Mouse (Mus musculus): ENCODE measurements around the gene Arl4d.
"Not testable (repeated sequence)": the region's sequence is repeated elsewhere in the genome, so short reads cannot be mapped to it uniquely, and the experiment has no call there.

The Arl4d gene

DNA sequence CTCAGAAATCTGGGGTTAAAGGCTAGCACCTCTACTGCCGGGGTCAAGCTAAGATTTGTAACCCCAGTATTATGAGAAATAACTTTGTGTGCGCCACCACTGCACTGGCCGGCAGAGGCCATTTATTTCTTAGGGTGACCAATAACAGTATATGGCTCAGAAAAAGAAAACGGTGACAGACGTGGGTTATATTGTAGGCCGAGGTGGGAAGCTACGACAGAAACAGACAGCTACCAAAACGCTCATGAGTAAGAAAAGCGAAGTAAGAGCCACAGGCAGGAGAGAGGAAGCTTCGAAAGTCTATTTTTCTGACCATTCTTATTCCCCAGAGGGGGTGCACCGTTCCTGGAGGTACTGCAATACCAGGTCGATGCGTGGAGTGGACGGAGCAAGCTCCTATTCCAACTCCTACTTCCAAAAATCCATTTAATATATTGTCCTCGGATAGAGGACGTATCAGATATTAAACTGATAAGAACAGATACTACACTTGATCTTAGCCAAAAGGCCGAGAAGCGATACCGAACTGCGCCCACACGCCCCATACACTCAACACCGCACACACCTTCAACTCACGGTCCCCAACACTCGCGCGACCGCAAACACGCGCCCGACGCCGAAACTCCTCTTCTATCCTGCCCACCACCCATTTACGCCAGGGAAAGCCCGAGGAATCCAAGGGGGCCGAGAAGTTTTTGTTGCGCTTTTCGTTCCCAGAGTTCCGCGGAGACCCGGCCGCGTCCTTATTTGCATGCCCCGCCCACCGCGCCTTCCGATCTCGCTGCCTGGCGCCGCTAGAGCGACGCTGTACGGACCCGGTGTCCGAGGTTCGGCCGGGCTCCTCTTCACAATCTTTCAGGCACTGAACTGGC, 19.7 kb upstream of the Arl4d start:
- DNase-seq (ENCODE audit: low read depth, low spot score): peak; percentile 67

DNA sequence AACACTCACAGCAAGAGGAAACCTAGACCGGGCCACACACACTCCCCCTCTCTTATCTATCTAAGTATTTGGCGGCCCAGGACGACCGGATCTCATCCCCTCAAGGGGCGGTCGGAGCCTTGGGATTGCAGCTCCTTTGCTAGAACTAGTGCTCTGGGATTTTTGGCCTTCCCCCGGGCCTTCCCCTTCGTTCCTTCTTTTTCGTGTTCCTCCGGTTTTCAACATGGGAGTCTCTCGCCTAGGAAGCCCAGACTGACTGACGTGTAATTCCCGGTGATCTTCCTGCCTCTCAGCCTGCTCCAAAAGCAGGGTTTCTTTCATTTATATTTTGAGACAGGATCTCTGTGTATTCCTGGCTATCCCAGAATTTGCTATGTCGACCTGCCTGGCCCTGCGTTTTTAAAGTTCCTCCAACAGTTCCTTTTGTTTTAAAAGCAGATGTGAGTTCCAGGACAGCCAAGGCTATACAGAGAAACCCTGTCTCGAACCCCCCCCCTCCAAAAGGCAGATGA, 19.0 kb upstream of the Arl4d start:
- DNase-seq (ENCODE audit: low read depth, low spot score): not testable (repeated sequence)

DNA sequence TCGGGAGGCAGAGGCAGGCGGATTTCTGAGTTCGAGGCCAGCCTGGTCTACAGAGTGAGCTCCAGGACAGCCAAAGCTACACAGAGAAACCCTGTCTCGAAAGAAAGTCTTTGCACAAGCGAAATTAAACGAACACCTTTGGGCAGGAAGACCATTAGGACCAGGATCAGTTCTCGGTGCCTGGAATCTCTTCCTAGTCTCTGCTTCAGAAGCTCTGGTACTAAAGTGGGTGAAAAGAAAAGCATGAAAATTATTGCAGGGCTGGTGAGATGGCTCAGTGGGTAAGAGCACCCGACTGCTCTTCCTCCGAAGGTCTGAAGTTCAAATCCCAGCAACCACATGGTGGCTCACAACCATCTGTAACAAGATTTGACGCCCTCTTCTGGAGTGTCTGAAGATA, 18.2 kb upstream of the Arl4d start:
- not testable (repeated sequence) for DNase-seq (ENCODE audit: low read depth, low spot score)

DNA sequence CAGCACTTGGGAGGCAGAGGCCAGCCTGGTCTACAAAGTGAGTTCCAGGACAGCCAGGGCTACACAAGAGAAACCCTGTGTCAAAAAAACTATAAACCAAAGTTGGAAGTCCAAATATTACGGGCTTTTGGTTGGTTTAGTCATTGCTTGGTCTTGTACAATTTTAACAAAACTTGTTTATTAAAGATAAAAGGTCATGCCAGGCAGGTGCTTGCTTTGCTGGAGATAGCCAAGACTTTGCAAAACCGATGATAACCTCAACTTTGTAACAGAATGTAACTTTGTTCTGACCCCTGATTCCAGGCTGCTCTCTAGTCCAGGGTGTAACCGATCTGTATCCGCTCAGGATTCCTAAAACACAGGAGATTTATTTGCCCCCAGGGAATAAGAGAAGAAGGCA, 9.0 kb upstream of the Arl4d start:
- no peak for DNase-seq (ENCODE audit: low read depth, low spot score)

DNA sequence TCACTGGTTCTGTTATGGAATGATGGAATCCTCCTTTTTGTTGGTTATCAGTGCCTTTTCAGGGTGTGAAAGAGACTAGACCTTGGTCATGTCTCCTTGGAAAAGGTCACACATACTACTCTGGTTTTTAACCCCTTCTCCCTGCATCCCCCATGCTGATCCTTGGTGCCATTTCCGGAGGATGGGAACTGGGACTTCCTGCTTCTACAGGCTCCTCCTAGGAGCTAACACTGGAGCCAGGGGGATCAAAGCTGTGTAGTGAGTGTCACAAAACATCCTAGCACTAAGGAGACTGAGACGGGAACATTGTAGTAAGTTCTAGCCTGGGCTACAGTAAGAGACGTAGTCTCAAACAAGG, 7.8 kb upstream of the Arl4d start:
- DNase-seq (ENCODE audit: low read depth, low spot score): no peak

DNA sequence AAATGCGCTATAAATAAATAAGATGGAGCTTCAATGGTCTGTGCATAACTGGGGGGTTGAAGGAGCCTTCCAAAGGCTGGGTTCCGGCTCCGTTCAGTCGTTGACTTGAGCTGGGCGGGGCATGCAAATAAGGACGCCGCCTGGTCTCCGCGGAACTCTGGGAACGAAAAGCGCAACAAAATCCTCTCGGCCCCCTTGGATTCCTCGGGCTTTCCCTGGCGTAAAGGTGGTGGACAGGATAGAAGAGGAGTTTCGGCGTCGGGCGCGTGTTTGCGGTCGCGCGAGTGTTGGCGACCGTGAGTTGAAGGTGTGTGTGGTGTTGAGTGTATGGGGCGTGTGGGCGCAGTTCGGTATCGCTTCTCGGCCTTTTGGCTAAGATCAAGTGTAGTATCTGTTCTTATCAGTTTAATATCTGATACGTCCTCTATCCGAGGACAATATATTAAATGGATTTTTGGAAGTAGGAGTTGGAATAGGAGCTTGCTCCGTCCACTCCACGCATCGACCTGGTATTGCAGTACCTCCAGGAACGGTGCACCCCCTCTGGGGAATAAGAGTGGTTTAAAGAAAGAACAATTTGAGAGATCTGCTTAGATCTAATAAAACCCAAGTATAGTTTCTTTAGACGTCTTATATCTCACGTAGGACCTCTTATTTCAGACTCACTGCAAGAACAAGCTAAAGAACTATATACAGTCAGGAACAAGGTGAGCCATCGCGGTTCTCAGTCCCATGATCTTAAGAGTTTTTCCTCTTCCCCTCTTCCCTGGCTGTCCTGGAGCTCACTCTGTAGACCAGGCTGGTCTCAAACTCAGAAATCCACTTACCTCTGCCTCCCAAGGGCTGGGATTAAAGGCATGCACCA, 7.2 kb upstream of the Arl4d start:
- DNase-seq (ENCODE audit: low read depth, low spot score): peak; percentile 65

DNA sequence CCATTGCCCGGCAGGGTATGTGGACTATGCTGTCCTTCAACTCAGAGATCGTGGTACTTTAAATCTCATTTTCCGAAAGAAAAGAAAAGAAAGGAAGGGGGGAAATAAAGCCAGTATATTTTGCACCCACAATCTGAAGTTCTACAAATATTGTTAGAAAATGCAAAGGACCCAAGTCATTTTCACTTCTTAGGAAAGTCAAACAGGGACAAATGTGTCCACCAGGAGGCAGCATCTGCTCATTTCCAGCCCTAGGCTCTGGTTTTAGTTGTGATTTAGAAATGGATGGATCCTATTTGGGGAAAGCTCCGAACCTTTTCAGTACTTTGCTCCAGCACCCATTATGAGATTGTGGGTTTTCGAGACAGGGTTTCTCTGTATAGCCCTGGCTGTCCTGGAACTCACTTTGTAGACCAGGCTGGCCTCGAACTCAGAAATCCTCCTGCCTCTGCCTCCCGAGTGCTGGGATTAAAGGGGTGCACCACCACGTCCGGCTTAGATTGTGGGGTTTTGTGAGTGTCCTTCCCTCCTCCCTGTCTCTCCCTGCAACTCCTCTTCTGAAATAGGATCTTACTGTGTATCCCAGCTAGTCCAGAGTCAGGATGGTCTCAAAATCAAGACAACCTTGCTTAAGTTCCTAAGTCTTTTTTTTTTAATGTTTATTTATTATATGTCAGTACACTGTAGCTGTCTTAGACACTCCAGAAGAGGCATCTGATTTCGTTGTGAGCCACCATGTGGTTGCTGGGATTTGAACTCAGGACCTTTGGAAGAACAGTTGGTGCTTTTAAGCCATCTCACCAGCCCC, 6.4 kb upstream of the Arl4d start:
- DNase-seq (ENCODE audit: low read depth, low spot score): peak; percentile 74

DNA sequence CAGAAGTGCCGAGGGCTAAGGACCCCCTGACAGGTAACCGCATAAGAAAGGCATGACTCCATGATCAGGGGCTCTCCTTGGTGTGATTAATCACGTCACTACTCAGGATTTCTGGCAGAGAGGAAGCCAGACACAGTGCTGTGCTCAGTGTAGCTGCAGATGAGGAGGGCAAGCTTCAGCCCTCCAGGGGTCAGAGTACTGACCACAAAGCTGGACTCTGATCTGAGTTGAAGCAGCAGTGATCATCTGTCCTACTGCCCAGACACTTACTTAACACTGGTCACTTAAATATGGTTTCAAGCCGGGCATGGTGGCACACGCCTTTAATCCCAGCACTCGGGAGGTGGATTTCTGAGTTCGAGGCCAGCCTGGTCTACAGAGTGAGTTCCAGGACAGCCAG, 4.2 kb upstream of the Arl4d start:
- no peak for DNase-seq (ENCODE audit: low read depth, low spot score)

DNA sequence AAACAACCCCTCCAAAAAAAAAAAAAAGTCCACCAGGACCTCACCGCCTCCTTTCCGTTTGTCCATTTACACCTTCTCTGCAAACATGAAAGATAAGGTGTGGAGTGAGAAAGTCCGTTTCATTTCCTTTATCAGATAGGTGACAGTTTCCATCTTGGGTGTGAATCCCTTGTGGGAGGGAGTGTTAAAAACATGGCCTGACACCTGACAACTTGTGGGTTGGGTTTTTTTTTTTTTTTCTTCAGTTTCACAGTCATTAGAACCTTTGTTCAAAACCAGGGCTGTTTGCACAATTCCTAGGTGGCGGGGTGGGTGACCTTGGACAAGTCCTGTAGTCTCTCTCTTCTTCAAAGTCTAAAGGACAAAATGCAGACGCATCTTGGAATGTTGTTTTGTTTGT, 3.6 kb upstream of the Arl4d start:
- DNase-seq (ENCODE audit: low read depth, low spot score): no peak

DNA sequence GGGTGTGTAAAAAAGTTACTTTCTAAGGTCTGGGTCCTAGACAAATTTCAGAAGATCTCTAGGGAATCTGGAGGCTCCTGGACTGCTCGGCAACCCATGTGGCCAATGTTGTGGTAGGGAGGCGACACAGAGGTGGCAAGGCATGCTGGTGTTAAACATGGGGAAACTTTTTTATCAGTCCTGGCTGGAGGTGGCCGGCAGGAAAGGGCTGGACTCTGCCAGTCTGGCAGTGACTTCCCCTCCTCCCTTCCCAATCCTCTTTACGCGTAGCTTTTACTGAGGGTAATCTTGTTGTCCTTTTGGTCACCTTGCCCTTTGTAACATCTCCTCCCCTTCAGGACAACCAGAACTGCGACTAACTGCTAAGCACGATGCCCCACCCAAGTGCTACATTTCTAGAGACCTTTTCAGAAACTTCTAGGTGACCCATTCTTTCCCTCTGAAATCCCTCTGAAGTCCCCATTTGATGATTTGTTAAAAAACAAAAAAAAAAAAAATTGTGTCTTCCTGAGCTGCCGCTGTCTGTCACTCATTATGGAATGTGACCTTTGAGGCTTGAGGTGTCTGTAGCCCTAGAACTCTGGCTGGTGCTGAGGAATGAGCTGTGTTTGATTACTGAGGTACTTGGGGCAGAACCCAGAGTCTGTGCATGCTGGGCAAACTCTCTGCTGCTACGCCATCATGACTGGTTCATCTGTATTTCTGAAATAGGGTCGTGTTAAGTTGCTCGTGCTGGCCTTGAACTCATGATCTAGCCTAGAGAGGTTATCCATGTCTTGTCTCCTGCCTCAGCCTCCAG, 1.9 kb upstream of the Arl4d start:
- DNase-seq (ENCODE audit: low read depth, low spot score): no peak

DNA sequence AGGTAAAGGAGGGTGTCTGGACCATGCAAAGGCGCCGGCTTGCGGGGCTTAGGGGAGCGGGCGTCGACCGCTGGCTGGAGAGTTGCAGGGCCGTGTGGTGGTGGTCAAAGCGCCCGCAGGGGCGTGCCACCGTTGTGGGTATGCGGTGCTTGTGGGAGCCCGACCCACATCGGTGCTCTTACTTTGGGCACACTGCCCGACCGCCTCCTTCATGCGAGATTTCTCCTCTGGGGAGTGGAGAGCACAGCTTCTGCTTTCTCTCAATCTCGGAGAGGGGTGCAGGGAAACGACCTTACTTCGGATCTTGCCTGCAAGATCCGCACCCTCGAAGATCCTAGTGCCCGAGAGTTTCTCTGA, 273 bp downstream of the Arl4d start:
- no peak for DNase-seq (ENCODE audit: low read depth, low spot score)

DNA sequence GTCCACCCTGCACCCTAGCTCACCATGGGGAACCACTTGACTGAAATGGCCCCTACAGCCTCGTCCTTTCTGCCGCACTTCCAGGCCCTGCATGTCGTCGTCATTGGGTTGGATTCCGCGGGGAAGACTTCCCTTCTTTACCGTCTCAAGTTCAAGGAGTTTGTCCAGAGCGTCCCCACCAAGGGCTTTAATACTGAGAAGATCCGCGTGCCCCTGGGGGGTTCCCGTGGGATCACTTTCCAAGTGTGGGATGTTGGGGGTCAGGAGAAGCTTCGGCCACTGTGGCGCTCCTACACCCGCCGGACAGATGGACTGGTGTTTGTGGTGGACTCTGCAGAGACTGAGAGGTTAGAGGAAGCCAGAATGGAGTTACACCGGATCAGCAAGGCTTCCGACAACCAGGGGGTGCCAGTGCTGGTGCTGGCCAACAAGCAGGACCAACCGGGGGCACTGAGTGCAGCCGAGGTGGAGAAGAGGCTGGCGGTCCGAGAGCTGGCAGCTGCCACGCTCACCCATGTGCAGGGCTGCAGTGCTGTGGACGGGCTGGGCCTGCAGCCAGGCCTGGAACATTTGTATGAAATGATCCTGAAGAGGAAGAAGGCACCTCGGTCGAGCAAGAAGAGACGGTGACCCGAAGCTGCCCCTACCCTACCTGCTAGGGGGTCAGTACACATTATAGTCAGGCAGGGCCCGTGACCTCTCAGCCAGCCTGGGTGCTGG, 1.4 kb downstream of the Arl4d start:
- DNase-seq (ENCODE audit: low read depth, low spot score): no peak

DNA sequence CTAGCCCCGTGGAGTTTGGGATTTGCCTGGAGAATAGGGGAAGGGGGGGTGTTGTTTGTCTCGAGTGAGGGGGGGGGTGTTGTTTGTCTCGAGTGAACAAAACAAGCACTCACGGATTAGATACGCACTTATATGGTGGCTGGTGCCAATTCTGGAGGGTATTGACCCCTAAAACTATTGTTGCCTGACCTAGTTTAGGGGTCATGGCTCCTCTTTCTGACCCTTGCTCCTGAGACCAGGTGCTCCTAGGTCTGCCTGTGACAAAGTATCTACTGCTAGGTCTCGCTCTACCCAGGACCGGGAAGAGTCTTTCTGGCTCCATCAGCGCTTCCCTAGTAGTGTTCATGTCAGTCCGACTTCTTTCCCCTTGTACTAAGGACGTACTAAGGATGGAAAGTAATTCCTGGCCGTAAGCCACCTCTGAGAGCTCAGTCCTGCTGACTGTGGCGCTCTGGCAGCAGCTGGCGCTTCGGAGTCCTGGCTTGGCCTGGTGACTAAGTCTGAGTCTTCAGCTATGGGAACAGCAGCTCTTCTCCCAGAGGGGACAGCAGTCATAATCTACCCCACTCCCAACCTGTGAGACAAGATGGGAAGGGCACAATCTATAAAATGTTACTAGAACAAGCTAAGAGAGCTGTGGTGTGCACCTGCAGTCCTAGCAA, 2.7 kb downstream of the Arl4d start:
- no peak for DNase-seq (ENCODE audit: low read depth, low spot score)

DNA sequence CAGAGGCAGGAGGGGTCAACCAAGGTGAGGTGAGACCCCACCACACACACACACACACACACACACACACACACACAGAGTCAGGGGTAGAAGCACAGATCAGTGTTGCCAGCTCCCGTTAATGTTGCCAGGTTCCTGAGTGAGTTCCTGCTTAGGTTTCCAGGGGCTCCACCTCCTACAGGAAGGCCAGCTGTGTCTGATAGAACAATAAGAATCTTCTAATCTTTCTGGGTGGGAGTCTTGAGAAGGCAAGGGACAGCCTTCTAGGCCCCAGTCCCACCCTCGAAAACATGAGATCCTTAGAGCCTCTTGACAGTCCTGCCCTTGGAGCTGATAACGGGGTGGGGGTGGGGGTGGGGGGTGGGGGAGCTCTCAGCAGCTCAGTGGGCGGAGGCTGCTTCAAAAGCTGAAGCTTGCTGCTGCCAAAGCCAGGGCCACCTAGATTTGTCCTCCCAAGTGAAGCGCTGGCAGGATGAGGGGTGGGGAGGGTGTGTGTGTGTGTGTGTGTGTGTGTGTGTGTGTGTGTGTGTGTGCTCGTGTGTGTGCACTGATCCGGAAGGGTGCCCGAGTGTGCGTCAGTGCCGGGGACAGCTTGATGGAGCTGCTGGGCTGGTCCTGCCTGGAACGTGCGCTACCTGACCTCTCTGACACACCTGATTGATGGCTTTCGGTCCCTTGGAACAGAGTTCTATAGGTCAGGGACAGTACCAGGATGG, 3.4 kb downstream of the Arl4d start:
- DNase-seq (ENCODE audit: low read depth, low spot score): no peak

DNA sequence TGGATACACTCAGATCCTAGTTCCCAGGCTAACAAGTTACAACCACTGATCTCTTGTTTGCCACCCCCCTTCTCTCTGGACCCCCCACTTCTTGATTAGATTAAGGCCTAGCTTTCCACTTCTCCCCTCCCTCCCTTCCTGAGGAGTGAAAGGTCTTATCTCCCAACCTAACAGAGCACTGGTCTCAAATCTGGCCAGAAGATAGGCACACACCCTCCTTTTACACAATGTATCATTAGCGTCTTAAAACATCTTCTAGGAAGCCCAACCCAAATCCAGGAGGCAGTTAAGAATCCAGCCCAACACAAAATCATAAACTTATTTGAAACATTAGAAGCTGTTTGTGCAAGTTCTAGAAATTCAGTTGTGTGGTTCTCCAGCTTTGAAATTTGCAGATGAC, 5.0 kb downstream of the Arl4d start:
- DNase-seq (ENCODE audit: low read depth, low spot score): no peak

DNA sequence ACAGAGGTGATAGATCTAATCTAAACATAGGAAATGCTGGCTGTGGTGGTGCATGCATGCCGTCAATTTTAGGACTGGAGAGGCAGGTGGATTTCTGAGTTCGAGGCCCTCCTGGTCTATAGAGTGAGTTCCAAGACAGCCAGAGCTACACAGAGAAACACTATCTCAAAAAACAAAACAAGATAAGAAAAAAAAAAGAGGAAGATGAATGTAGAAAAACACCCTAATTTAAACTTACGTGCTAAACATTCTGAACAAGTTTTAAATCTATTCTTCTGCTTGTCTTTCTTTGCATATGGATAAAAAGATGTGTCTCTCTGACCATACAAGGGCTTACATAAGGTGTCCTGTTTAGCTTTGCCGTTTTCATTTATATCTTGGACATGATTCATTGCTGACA, 5.9 kb downstream of the Arl4d start:
- DNase-seq (ENCODE audit: low read depth, low spot score): no peak

DNA sequence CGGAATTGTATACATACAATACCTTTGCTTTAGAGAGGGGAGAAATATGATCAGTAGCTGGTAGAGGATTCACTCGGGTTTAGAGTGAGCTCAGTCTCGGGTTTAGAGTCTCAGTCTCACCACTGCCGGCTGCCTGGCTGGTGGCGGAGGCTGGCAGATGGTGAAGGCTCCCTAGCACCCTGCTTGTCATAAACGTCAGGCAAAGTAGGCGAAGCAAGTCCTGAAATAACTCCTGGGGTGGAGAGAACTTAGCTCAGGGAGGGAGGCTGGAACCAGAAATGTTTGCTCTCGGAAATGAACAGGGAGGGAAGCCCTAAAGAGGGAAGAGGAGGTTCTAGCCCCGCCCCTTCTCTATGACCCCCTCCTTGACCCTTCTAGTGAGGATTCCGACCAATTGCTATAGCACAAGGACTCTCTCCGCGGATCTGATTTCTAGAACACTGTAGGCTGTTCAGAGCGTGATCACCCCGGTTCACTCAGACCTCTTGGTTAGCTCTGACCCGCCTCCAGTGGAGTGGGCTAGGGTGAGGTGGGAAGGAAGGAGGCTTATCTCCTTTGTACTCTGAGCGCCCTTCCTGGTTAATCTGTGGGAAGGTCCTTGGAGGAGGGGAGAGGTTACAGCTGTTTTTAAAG, 7.8 kb downstream of the Arl4d start:
- DNase-seq (ENCODE audit: low read depth, low spot score): no peak

DNA sequence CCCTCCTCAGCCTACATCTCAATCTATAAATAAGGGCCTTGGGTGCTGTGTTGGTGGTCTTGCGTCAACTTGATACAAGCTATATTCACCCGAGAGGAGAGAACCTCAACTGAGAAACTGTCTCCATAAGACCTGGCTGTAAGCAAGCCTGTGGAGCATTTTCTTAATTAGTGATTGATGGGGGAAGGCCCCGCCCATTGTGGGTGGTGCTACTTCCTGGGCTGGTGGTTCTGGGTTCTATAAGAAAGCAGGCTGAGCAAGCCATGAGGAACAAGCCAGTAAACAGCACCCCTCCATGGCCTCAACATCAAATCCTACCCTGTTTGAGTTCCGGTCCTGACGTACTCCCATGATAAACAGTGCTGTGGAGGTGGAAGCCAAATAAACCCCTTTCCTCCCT, 8.8 kb downstream of the Arl4d start:
- no peak for DNase-seq (ENCODE audit: low read depth, low spot score)

DNA sequence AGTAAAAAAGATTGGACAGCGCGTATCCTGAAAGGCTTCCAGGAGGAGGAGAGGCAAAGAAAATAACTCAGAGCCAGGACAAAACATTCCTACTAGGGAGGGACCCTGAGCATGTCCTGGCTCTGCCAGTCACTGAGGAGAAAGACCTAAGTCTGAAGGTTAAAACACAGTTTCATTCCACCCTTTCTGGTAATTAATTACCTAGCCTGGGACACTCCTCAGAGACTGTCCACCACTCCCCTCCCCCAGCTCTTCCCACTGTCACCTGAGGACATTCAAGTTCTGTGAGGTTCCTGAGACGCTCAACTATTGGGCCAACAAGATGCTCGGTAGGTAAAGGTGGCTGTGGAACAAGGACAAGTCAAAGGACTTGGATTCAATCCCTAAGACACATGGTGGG, 10.0 kb downstream of the Arl4d start:
- DNase-seq (ENCODE audit: low read depth, low spot score): no peak

All from c-Kit-negative CD71-positive TER-119-positive erythroid progenitor cells, embryonic 14.5 days (primary cell).